Mouse (Mus musculus) heart, embryonic 16.5 days (tissue): Measurements from ENCODE around the gene Hrh1. TPM values are rescaled to one million over a fixed set of nuclear protein-coding genes. Genes with fewer than 3 reads are reported as not detected.

Experiments
- ATAC-seq: fragments of 200-750 bp; cut with Nextera tagmentation; replicated peaks from 2 replicates; pipeline ENCODE4 v1.8.0; 2017; ENCODE audit warnings: moderate number of reproducible peaks; ENCODE audit not compliant: insufficient read depth, low FRiP score; ENCODE audit errors: extremely low read depth
- H3K27ac ChIP-seq: fragments of 300-500 bp; sonication (generic); 2 replicates; pipeline ENCODE4 v1.5.1; 2014; ENCODE audit warnings: mild to moderate bottlenecking, low read length, control low read depth, moderate library complexity
- H3K27me3 ChIP-seq: fragments of 300-500 bp; sonication (generic); 2 replicates; pipeline ENCODE4 v1.6.1; 2014; ENCODE audit warnings: low read length, mixed read lengths; ENCODE audit not compliant: control insufficient read depth, insufficient read depth
- H3K36me3 ChIP-seq: fragments of 300-500 bp; sonication (generic); 2 replicates; pipeline ENCODE4 v1.6.1; 2014; ENCODE audit not compliant: control insufficient read depth, insufficient read depth
- H3K4me1 ChIP-seq: fragments of 300-500 bp; sonication (generic); 2 replicates; pipeline ENCODE4 v1.6.1; 2014; ENCODE audit warnings: low read length, mixed read lengths; ENCODE audit not compliant: control insufficient read depth, insufficient read depth
- H3K4me2 ChIP-seq: fragments of 300-500 bp; sonication (generic); 2 replicates; pipeline ENCODE4 v1.6.1; 2014; ENCODE audit warnings: low read depth, mild to moderate bottlenecking, control low read depth, low read length
- H3K4me3 ChIP-seq: fragments of 300-500 bp; sonication (generic); 2 replicates; pipeline ENCODE4 v1.5.1; 2014; ENCODE audit warnings: mild to moderate bottlenecking, control low read depth, low read length
- H3K9ac ChIP-seq: fragments of 300-500 bp; sonication (generic); 2 replicates; pipeline ENCODE4 v1.6.1; 2014; ENCODE audit warnings: low read length, control low read depth
- H3K9me3 ChIP-seq: fragments of 300-500 bp; sonication (generic); replicated peaks from 2 replicates; pipeline ENCODE4 v1.6.1; 2016; ENCODE audit warnings: low read length; ENCODE audit not compliant: control insufficient read depth
- WGBS: fragments of 180-500 bp; shearing (Covaris S2); extraction: QIAGEN DNeasy Blood & Tissue Kit; methylation state at CpG from one replicate; pipeline ENCODE4 v1.1.7; 2014; 5-methylcytosine and 5-hydroxymethylcytosine counted together
- polyA plus RNA-seq: library from polyadenylated mRNA; unstranded; fragments of >200 nt; fragmentation: Nextera tagmentation; extraction: Ambion mirVana; gene quantifications from 2 replicates; pipeline ENCODE4 v1.2.1, GENCODE M21; 2015

Gene Hrh1
- polyA plus RNA-seq, 1 experiment from 2014 or later, result not detected

DNA sequence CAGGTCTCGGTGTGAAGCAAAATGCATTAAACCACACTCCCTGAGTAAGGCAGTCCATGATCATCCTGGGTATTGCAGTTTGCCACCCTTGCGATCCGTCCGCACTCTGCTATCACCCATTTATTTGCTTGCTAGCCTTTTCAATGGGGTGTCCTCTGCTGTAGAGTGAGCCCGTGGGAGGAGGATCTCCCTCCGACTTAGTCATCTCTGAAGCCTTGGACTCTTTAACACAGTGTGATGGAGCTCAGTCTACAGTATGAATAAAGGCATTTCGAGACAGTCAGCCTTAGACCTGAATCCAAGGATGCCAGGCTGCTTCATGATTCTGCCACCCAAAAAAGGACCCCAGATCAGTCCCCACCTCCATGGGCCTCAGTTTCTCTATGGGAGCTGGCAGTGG is 25.0 kb upstream of the Hrh1 start:
- 0 out of 2 replicates have a peak, but pooled peaks cover 5% of the 10 kb centered on the region for H3K9me3 ChIP-seq
- no peak overlapping the region for H3K4me3 ChIP-seq
- H3K27ac ChIP-seq, result no peak overlapping the region
- H3K4me1 ChIP-seq, result no peaks in the 10 kb centered on the region
- no peaks in the 10 kb centered on the region for H3K27me3 ChIP-seq
- H3K4me2 ChIP-seq, result no peak overlapping the region
- H3K36me3 ChIP-seq, result no peaks in the 10 kb centered on the region
- ATAC-seq, result no peak
- H3K9ac ChIP-seq, result no peak overlapping the region
- 86% methylated on average over 7 of the region's 7 CpGs for WGBS

GRCm38 (mm10) chr6:114380872-114381271 is 16.9 kb upstream of the Hrh1 start:
- Histone ChIP-seq H3K27ac (no peak overlapping the region), H3K4me2 (no peak overlapping the region), H3K9ac (no peak overlapping the region), H3K36me3 (no peaks in the 10 kb centered on the region), H3K9me3 (0 out of 2 replicates have a peak, but pooled peaks cover 5% of the 10 kb centered on the region), H3K4me1 (no peaks in the 10 kb centered on the region), H3K4me3 (no peak overlapping the region), H3K27me3 (no peaks in the 10 kb centered on the region; the same call in 1 of the 2 replicates)
- ATAC-seq, result no peak
- 48% methylated on average over 3 of the region's 3 CpGs for WGBS

GRCm38 (mm10) chr6:114387320-114387719 is 10.4 kb upstream of the Hrh1 start:
- Histone ChIP-seq H3K4me2 (no peak overlapping the region), H3K4me1 (no peaks in the 10 kb centered on the region), H3K9ac (no peak overlapping the region), H3K36me3 (no peaks in the 10 kb centered on the region), H3K27me3 (0 out of 2 replicates have a peak, but pooled peaks cover 4% of the 10 kb centered on the region), H3K9me3 (no peaks in the 10 kb centered on the region), H3K4me3 (no peak overlapping the region), H3K27ac (no peak overlapping the region)
- WGBS, result 69% methylated on average over 6 of the region's 6 CpGs
- ATAC-seq, result no peak

DNA sequence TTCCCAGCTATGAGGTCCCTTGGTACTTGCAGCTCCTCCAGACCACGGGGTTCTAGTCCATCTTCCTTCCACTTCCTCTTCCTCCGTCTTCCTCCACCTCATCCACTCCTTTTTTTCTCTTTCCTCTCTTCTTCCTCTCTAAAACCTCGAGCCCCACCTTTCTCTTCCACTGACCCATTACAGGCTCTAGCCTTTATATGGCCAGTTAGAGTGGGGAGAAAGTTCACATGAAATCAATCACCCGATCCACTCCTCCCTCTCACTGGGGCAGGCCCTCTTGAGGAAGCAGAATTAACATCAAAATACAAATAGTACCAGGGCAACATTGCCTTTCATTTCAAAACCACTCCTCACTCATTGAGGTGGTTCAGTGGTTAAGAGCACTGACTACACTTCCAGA is 9.9 kb upstream of the Hrh1 start:
- H3K36me3 ChIP-seq, result no peaks in the 10 kb centered on the region
- H3K27ac ChIP-seq, result no peak overlapping the region
- 0 out of 2 replicates have a peak, but pooled peaks cover 4% of the 10 kb centered on the region for H3K27me3 ChIP-seq
- WGBS, result 67% methylated on average over 4 of the region's 4 CpGs
- no peak overlapping the region for H3K4me2 ChIP-seq
- H3K4me1 ChIP-seq, result peaks cover 3% of the 10 kb centered on the region; the same call in 1 of the 2 replicates
- no peak for ATAC-seq
- H3K4me3 ChIP-seq, result no peak overlapping the region
- no peaks in the 10 kb centered on the region for H3K9me3 ChIP-seq
- H3K9ac ChIP-seq, result no peak overlapping the region

DNA sequence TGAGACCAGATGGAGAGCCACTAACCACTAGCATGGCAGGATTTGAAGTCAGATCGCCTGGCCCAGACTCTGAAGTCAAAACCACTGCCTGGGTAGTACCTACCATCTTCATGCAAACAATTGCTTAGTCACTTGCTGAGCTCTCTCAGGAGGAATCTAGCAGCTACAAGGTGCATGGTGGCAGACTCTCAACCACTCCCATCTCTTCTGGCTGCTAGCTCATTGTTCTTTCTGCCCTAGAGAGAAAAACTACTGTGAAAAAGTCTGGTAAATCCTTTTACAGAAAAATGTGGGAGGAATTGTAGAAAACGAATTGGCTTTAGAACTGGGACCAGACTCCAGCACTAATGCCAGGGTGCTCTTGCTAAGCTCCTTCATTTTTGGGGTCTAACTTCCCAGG is 7.6 kb upstream of the Hrh1 start:
- Histone ChIP-seq H3K4me2 (no peak overlapping the region), H3K27ac (no peak overlapping the region), H3K9me3 (no peaks in the 10 kb centered on the region), H3K9ac (no peak overlapping the region), H3K4me3 (no peak overlapping the region), H3K27me3 (0 out of 2 replicates have a peak, but pooled peaks cover 4% of the 10 kb centered on the region), H3K36me3 (no peaks in the 10 kb centered on the region), H3K4me1 (peaks cover 3% of the 10 kb centered on the region; the same call in 1 of the 2 replicates)
- WGBS, result 56% methylated on average over 2 of the region's 2 CpGs
- ATAC-seq, result no peak

DNA sequence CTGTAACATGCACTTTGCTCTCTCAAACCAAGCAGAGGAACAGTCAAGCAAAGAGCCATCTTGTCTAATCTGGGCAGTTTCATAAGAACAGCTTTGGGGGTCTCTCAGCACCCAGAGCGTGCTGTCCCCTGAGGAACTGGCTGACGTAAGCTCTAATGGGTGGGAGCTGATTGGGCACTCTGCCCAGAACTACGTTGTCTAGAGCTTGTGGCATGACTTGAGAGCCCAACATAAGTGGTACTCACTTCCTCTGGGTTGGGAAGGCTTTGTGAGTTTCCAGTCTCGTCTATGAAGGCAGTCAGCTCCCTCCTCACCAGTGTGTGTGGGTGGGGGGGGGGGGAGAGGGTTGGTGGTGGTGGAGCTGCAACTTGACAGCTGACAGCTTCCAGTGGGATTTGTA is 2.8 kb upstream of the Hrh1 start:
- H3K4me2 ChIP-seq, result no peak overlapping the region
- H3K4me3 ChIP-seq, result no peak overlapping the region
- 31% methylated on average over 4 of the region's 4 CpGs for WGBS
- no peaks in the 10 kb centered on the region for H3K36me3 ChIP-seq
- H3K9me3 ChIP-seq, result no peaks in the 10 kb centered on the region
- peaks cover 40% of the 10 kb centered on the region for H3K27me3 ChIP-seq
- H3K9ac ChIP-seq, result no peak overlapping the region
- no peak for ATAC-seq
- no peak overlapping the region for H3K27ac ChIP-seq
- peaks cover 11% of the 10 kb centered on the region for H3K4me1 ChIP-seq

DNA sequence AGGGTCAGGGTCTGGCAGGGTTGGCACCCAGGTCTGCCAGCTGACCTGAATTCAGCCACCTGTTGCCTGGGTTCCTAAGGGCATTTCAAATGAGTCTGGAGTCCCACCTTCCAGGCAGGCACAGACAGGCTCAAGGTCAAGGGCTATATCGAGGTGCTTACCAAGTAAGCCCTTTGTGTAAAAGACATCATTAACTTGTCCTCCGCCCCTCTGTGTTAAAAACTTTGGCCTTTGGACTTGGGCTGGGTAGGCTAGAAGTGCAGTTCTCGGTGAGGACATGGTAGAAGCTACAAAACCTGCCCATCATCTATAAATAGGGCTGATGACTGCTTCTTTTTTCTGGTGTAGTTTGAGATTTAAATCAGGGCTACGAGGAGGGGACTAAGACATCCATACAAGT is 1.1 kb upstream of the Hrh1 start:
- 60% methylated on average over 4 of the region's 4 CpGs for WGBS

GRCm38 (mm10) chr6:114397280-114397679 is 456 bp upstream of the Hrh1 start:
- Histone ChIP-seq H3K4me1 (peaks cover 11% of the 10 kb centered on the region), H3K4me2 (peak overlapping the region; percentile 66)

More for the DNA sequence above, 1.1 kb upstream of the Hrh1 start:
- Histone ChIP-seq H3K4me3 (no peak overlapping the region), H3K9ac (no peak overlapping the region), H3K4me2 (no peak overlapping the region), H3K27ac (no peak overlapping the region), H3K27me3 (peaks cover 45% of the 10 kb centered on the region), H3K9me3 (no peaks in the 10 kb centered on the region), H3K36me3 (no peaks in the 10 kb centered on the region), H3K4me1 (peaks cover 11% of the 10 kb centered on the region)
- ATAC-seq, result no peak

GRCm38 (mm10) chr6:114398626-114399025 is 890 bp downstream of the Hrh1 start:
- whole genome bisulfite sequencing, result 10% methylated on average over 9 of the region's 9 CpGs
- peaks cover 3% of the 10 kb centered on the region for H3K9me3 ChIP-seq
- no peaks in the 10 kb centered on the region for H3K36me3 ChIP-seq
- no peak overlapping the region for H3K27ac ChIP-seq
- no peak overlapping the region for H3K9ac ChIP-seq
- no peak overlapping the region for H3K4me3 ChIP-seq
- no peak for ATAC-seq
- peaks cover 45% of the 10 kb centered on the region for H3K27me3 ChIP-seq
- peaks cover 7% of the 10 kb centered on the region; the same call in 1 of the 2 replicates for H3K4me1 ChIP-seq
- no peak overlapping the region for H3K4me2 ChIP-seq

More at GRCm38 (mm10) chr6:114397280-114397679, 456 bp upstream of the Hrh1 start:
- WGBS, result 15% methylated on average over 11 of the region's 11 CpGs
- Histone ChIP-seq H3K4me3 (peak overlapping the region; percentile 53), H3K27ac (no peak overlapping the region), H3K9me3 (peaks cover 3% of the 10 kb centered on the region), H3K36me3 (no peaks in the 10 kb centered on the region), H3K9ac (no peak overlapping the region), H3K27me3 (peaks cover 45% of the 10 kb centered on the region)
- no peak for ATAC-seq
